Comparison of ENCODE assay signal across 10 mouse cellular contexts in genomic region chr9:21847926-21848325, GRCm38 (mm10). TPM values are rescaled to one million over a fixed set of nuclear protein-coding genes. Genes with fewer than 3 reads are reported as not detected.
DNase-seq lines count a peak whose midpoint lies in the region; ATAC-seq and TF ChIP-seq lines count a peak whose summit lies in the region.
"Had no signal": no experiment of that assay in that cellular context is flagged by ENCODE, and none has a peak within 500 bp of the region (broad histone marks: within the 10 kb centered on the region; RNA-seq: fewer than 3 reads in every experiment).

No protein-coding gene starts in this region.

- TF ChIP-seq CTCF in heart, adult 2 months (IDR thresholded peaks at IDR 0.05), result no peak

- no peaks in the 10 kb centered on the region for H3K27me3 ChIP-seq in heart, adult 2 months (ENCODE audit: control insufficient read depth, insufficient read depth, low read length)
- no peaks in the 10 kb centered on the region for H3K27me3 ChIP-seq in lung, embryonic 16.5 days (ENCODE audit: control insufficient read depth, insufficient read depth, low read depth, low read length)
- H3K27me3 ChIP-seq in intestine, embryonic 15.5 days (replicated peaks), result no peaks in the 10 kb centered on the region
- H3K27me3 ChIP-seq in stomach, embryonic 14.5 days (ENCODE audit: control insufficient read depth, insufficient read depth, low read length), result no peaks in the 10 kb centered on the region

- peak overlapping the region; percentile 51; the same call in 1 of the 2 replicates for H3K4me2 ChIP-seq in lung, embryonic 16.5 days (ENCODE audit: low read depth, low read length)
- H3K4me2 ChIP-seq in intestine, embryonic 15.5 days (replicated peaks), result peak overlapping the region; percentile 64
- H3K4me2 ChIP-seq in stomach, embryonic 14.5 days (replicated peaks; ENCODE audit: low read depth, low read length), result no peak overlapping the region

- no peak for ATAC-seq in lung, embryonic 16.5 days (ENCODE audit: low read depth)
- no peak for ATAC-seq in intestine, embryonic 15.5 days
- ATAC-seq in stomach, embryonic 14.5 days (ENCODE audit: insufficient number of reproducible peaks, insufficient read depth, low FRiP score, low read depth), result no peak

- peak overlapping the region; percentile 15 for H3K9ac ChIP-seq in heart, adult 2 months (ENCODE audit: low read depth, low read length)
- peak overlapping the region; percentile 59 for H3K9ac ChIP-seq in lung, embryonic 16.5 days (ENCODE audit: low read length)
- H3K9ac ChIP-seq in intestine, embryonic 15.5 days, result no peak overlapping the region
- H3K9ac ChIP-seq in stomach, embryonic 14.5 days (replicated peaks; ENCODE audit: low read depth, low read length), result no peak overlapping the region

- no peak for TF ChIP-seq POLR2A in heart, adult 2 months (IDR thresholded peaks at IDR 0.05; ENCODE audit: insufficient read depth, low read depth, low read length)

- no peaks in the 10 kb centered on the region; the same call in 1 of the 2 replicates for H3K79me2 ChIP-seq in heart, adult 2 months (replicated peaks; ENCODE audit: control insufficient read depth, insufficient read depth, low read length)

- DNase-seq in heart, adult 2 months, result no peak
- no peak for DNase-seq in heart, postnatal 14 days
- DNase-seq in lung, postnatal 14 days, result no peak
- no peak for DNase-seq in right cerebral cortex, postnatal 14 days
- DNase-seq in cerebellum, adult 8-10 months, result no peak
- DNase-seq: cerebellum, adult 9-11 months had no signal

- H3K9me3 ChIP-seq in lung, embryonic 16.5 days (ENCODE audit: control insufficient read depth, low read length), result no peaks in the 10 kb centered on the region
- no peaks in the 10 kb centered on the region for H3K9me3 ChIP-seq in intestine, embryonic 15.5 days
- H3K9me3 ChIP-seq in stomach, embryonic 14.5 days (ENCODE audit: control insufficient read depth, low read depth, low read length), result no peaks in the 10 kb centered on the region

- 30% methylated on average over 10 of the region's 10 CpGs for WGBS in heart, adult 2 months
- WGBS in lung, embryonic 16.5 days, result 40% methylated on average over 10 of the region's 10 CpGs
- 32% methylated on average over 10 of the region's 10 CpGs for WGBS in intestine, embryonic 15.5 days
- 23% methylated on average over 10 of the region's 10 CpGs for WGBS in stomach, embryonic 14.5 days

- peaks cover 41% of the 10 kb centered on the region for H3K4me1 ChIP-seq in heart, adult 2 months (ENCODE audit: control insufficient read depth, insufficient read depth, low read length)
- peaks cover 53% of the 10 kb centered on the region for H3K4me1 ChIP-seq in lung, embryonic 16.5 days (replicated peaks; ENCODE audit: control insufficient read depth, insufficient read depth, low read length)
- peaks cover 48% of the 10 kb centered on the region for H3K4me1 ChIP-seq in intestine, embryonic 15.5 days (replicated peaks)
- peaks cover 37% of the 10 kb centered on the region; the same call in 1 of the 2 replicates for H3K4me1 ChIP-seq in stomach, embryonic 14.5 days (ENCODE audit: control insufficient read depth, insufficient read depth, low read length)

- no peak for TF ChIP-seq EP300 in heart, adult 2 months (IDR thresholded peaks at IDR 0.05; ENCODE audit: insufficient read depth, low read depth, low read length)

- intact Hi-C loops in heart, adult 2 months (cut with DNase I), result no loop called here
- intact Hi-C loops in heart, postnatal 14 days (cut with DNase I), result no loop called here

- peak overlapping the region; percentile 28; the same call in 1 of the 2 replicates for H3K4me3 ChIP-seq in heart, adult 2 months
- no peak overlapping the region for H3K4me3 ChIP-seq in lung, embryonic 16.5 days (ENCODE audit: low read length)
- no peak overlapping the region for H3K4me3 ChIP-seq in intestine, embryonic 15.5 days (replicated peaks)
- no peak overlapping the region for H3K4me3 ChIP-seq in stomach, embryonic 14.5 days (ENCODE audit: low read depth, low read length)

- peak overlapping the region; percentile 95 for H3K27ac ChIP-seq in heart, adult 2 months
- peak overlapping the region; percentile 93 for H3K27ac ChIP-seq in lung, embryonic 16.5 days (ENCODE audit: low read length)
- peak overlapping the region; percentile 93 for H3K27ac ChIP-seq in intestine, embryonic 15.5 days
- H3K27ac ChIP-seq in stomach, embryonic 14.5 days (ENCODE audit: low read length), result peak overlapping the region; percentile 94; the same call in 1 of the 2 replicates

- H3K36me3 ChIP-seq in heart, adult 2 months (ENCODE audit: control insufficient read depth, insufficient read depth, low read length), result peaks cover 23% of the 10 kb centered on the region
- peaks cover 3% of the 10 kb centered on the region for H3K36me3 ChIP-seq in lung, embryonic 16.5 days (ENCODE audit: control insufficient read depth, insufficient read depth, low read length)
- H3K36me3 ChIP-seq in intestine, embryonic 15.5 days, result 0 out of 2 replicates have a peak, but pooled peaks cover 5% of the 10 kb centered on the region
- peaks cover 12% of the 10 kb centered on the region; the same call in 1 of the 2 replicates for H3K36me3 ChIP-seq in stomach, embryonic 14.5 days (ENCODE audit: control insufficient read depth, insufficient read depth, low read length)

RNA-seq across cellular contexts. Expression of gene Dock6, which starts 4.5 kb away (rescaled TPM):
- total RNA-seq in heart, adult 2 months (2021), result 10 to 100 TPM; 25.9 to 33.8 TPM
- 87.9 and 92.7 TPM in 2 replicates for polyA plus RNA-seq in heart, adult 2 months (2012; rRNA removed)
- total RNA-seq in heart, postnatal 14 days (2021), result 10 to 100 TPM; 46.1 to 57.3 TPM
- polyA plus RNA-seq in lung, embryonic 16.5 days (2015; fragmentation: Nextera tagmentation; extraction: Ambion mirVana), result 62.6 and 63.7 TPM in 2 replicates
- 26.9 and 30.7 TPM in 2 replicates for polyA plus RNA-seq in intestine, embryonic 15.5 days (2015; fragmentation: Nextera tagmentation; extraction: Ambion mirVana)
- 39.8 and 45.1 TPM in 2 replicates for polyA plus RNA-seq in stomach, embryonic 14.5 days (2014; fragmentation: Nextera tagmentation; extraction: Ambion mirVana)

RNA-seq across cellular contexts. Expression of gene Angptl8, which starts 12.6 kb away (rescaled TPM):
- not detected for total RNA-seq in heart, adult 2 months (2021)
- polyA plus RNA-seq in heart, adult 2 months (2012; rRNA removed), result 0.41 and 2.4 TPM in 2 replicates
- total RNA-seq in heart, postnatal 14 days (2021), result not detected
- 2.7 and 3.6 TPM in 2 replicates for polyA plus RNA-seq in lung, embryonic 16.5 days (2015; fragmentation: Nextera tagmentation; extraction: Ambion mirVana)
- 8.2 and 12.0 TPM in 2 replicates for polyA plus RNA-seq in intestine, embryonic 15.5 days (2015; fragmentation: Nextera tagmentation; extraction: Ambion mirVana)
- 2.8 and 2.9 TPM in 2 replicates for polyA plus RNA-seq in stomach, embryonic 14.5 days (2014; fragmentation: Nextera tagmentation; extraction: Ambion mirVana)
- total RNA-seq: left cerebral cortex, adult 8-10 months had no signal

RNA-seq across cellular contexts. Expression of gene Kank2, which starts 49.4 kb away (rescaled TPM):
- total RNA-seq in heart, adult 2 months (2021), result 10 to 100 TPM; 57.3 to 62.9 TPM
- 45.3 and 52.7 TPM in 2 replicates for polyA plus RNA-seq in heart, adult 2 months (2012; rRNA removed)
- 10 to 100 TPM; 52.6 to 53.3 TPM for total RNA-seq in heart, postnatal 14 days (2021)
- 25.5 and 26.3 TPM in 2 replicates for polyA plus RNA-seq in lung, embryonic 16.5 days (2015; fragmentation: Nextera tagmentation; extraction: Ambion mirVana)
- 16.3 and 16.7 TPM in 2 replicates for polyA plus RNA-seq in intestine, embryonic 15.5 days (2015; fragmentation: Nextera tagmentation; extraction: Ambion mirVana)
- 10.3 and 10.4 TPM in 2 replicates for polyA plus RNA-seq in stomach, embryonic 14.5 days (2014; fragmentation: Nextera tagmentation; extraction: Ambion mirVana)

Comparison
In these comparisons a context has a peak if more than half of its experiments do, and no peak if none do; other contexts are left out.
1. H3K9ac ChIP-seq: peak in heart, adult 2 months (single experiment) and lung, embryonic 16.5 days (single experiment); none in intestine, embryonic 15.5 days (single experiment) and stomach, embryonic 14.5 days (single experiment).
2. Peak in every context shown above with its lines, with median percentiles within 50 percentile points of each other: H3K27ac ChIP-seq.